Mouse (Mus musculus): ENCODE results near the gene Adamts4. TPM values are rescaled to one million over a fixed set of nuclear protein-coding genes. Genes with fewer than 3 reads are reported as not detected.

Gene Adamts4
- polyA plus RNA-seq, 1 experiment from 2014 or later: 3.0 TPM

DNA sequence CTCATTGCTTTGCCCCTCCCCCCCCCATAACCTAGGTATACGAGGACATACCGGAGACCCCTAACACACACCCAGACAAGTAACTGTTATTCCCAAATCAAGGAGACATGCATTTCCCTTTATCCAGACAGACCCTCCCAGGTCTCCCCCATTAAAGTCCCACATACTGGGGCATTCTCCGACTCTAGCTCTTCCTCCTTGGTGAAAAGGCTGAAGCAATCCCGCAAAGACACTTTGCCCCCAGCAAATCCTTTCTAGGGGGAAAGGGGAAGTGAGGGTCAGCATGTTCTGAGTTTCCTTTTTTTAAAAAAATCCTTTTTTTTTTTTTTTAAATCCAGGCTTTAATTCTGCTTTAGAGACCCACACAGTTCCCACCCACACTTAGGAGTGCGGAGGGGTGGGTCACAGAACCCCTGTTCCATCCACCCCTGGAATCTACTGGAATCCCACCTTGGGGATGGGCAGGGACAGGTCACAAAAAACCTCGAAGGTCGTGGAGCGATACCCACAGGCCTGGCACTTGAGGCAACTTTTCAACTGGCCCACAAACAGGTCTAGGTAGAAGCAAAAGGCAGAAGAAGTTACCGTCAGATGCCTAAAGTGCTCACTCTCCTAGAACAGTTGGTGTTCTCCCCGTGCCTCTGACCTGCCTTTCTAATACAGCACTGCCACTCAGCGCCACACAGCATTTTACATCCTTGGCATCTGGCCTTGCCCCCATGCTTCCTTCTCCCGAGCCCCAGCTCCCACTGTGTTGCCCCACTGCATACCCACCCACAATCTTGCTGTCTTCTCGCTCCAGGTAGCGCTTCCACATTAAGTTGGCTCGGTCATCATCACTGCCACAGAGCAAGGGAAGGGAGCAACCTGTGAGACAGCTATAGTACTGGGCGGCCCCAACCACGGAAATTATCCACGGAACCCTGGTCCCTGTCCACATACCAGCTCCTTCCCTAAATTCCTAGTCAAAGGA, 33.3 kb downstream of the Adamts4 start:
- H3K36me3 ChIP-seq: peaks cover 51% of the 10 kb centered on the region
- WGBS: 91% methylated on average over 18 of the region's 18 CpGs

DNA sequence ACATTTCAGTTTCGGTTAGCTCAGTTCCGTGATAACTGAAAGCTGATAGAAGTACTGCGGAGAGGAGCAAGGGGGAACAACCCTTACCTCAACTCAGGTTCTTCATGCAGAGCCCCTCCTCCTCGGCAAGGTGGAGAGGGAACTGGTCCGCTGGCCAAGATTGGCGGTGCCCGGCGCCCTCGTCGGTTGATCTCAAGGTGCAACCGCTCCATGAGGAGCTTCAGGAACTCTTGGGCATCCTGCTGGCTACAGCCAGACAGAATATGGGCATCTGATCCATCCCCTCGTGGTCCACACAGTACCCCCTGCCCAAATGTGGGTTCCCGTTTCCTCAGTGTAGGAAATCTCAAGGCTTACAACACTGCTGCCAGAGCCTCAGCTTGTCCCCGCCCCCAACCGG, 34.3 kb downstream of the Adamts4 start:
- Histone ChIP-seq H3K9ac (no peak overlapping the region), H3K4me1 (replicated peaks) (peaks cover 61% of the 10 kb centered on the region), H3K27ac (replicated peaks) (0 out of 2 replicates have a peak overlapping the region, but pooled peaks have one; percentile 9), H3K9me3 (no peaks in the 10 kb centered on the region), H3K4me3 (no peak overlapping the region), H3K4me2 (no peak overlapping the region), H3K27me3 (no peaks in the 10 kb centered on the region), H3K36me3 (peaks cover 58% of the 10 kb centered on the region)
- no peak for ATAC-seq (ENCODE audit: low read depth)
- WGBS: 91% methylated on average over 15 of the region's 15 CpGs

More for the DNA sequence above, 33.3 kb downstream of the Adamts4 start:
- Histone ChIP-seq H3K9me3 (no peaks in the 10 kb centered on the region), H3K4me1 (replicated peaks) (peaks cover 58% of the 10 kb centered on the region), H3K4me3 (no peak overlapping the region), H3K9ac (no peak overlapping the region), H3K27me3 (no peaks in the 10 kb centered on the region), H3K27ac (replicated peaks) (no peak overlapping the region), H3K4me2 (no peak overlapping the region)
- no peak for ATAC-seq (ENCODE audit: low read depth)

DNA sequence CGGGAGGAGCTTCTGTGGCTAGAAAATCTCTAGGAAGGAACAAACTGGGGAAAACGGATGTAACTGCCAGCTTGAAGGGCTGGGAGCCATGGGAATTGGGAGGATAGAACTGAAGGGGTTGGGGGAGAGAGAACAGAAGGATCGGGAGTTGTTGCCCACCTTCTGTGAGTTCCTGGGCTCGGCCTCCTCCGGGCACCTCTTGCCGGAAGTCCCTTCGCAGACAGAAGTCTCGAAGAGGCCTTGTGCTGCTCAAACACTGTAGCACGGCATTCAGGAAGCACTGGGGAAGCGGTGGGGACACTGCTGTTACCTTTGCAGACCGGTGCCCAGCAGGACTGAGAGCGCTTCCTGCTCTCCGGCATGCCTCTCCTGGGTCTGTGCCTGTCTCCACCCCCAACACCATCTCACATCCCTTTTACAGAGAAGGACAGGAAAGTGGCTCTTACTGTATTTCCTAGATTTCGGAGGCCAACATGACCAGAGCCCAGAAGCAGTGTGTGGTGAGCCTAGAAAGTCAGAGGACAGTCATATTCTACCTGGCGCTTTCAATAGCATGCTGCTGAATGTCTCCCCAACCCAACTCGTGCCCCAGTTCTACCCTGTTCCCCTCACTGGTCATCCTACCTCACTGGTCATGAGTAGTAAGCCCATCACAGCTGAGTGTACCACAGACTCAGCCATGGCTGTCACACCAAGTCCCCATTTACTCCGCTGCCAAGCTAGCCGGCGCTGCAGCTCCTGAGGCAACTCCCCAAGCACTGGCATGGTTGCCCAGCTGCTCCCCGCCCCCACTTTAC, 35.1 kb downstream of the Adamts4 start:
- H3K27me3 ChIP-seq: no peaks in the 10 kb centered on the region
- ATAC-seq (ENCODE audit: low read depth): no peak
- no peak overlapping the region for H3K4me2 ChIP-seq
- WGBS: 87% methylated on average over 20 of the region's 20 CpGs
- no peak overlapping the region for H3K4me3 ChIP-seq
- no peak overlapping the region for H3K9ac ChIP-seq
- H3K4me1 ChIP-seq (replicated peaks): peaks cover 53% of the 10 kb centered on the region
- peaks cover 65% of the 10 kb centered on the region for H3K36me3 ChIP-seq
- no peaks in the 10 kb centered on the region for H3K9me3 ChIP-seq
- no peak overlapping the region for H3K27ac ChIP-seq (replicated peaks)

DNA sequence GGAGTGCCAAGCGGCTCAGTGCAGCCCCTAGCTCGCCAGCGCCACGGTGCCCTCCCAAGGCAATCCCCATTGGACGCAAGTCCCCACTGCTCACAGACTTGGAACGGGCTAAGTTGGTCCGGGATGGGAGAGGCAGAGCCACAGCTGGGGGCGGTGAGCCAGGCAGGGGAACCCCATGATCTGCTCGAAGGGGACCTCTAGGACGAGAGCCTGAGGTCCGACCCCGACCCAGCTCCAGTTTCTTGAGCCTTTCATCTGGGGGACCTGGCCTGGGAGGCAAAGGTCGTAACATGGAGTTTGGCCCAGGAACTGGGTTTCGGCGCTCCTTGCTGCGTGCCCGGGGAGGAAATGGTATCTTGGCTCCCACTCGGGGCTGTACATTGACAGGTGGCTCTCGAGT, 36.3 kb downstream of the Adamts4 start:
- Histone ChIP-seq H3K4me2 (peak overlapping the region; percentile 68), H3K36me3 (peaks cover 65% of the 10 kb centered on the region), H3K9ac (peak overlapping the region; percentile 97), H3K4me3 (peak overlapping the region; percentile 88), H3K4me1 (replicated peaks) (peaks cover 46% of the 10 kb centered on the region), H3K27ac (replicated peaks) (no peak overlapping the region), H3K27me3 (no peaks in the 10 kb centered on the region), H3K9me3 (no peaks in the 10 kb centered on the region)
- no peak for ATAC-seq (ENCODE audit: low read depth)
- 90% methylated on average over 19 of the region's 19 CpGs for WGBS

DNA sequence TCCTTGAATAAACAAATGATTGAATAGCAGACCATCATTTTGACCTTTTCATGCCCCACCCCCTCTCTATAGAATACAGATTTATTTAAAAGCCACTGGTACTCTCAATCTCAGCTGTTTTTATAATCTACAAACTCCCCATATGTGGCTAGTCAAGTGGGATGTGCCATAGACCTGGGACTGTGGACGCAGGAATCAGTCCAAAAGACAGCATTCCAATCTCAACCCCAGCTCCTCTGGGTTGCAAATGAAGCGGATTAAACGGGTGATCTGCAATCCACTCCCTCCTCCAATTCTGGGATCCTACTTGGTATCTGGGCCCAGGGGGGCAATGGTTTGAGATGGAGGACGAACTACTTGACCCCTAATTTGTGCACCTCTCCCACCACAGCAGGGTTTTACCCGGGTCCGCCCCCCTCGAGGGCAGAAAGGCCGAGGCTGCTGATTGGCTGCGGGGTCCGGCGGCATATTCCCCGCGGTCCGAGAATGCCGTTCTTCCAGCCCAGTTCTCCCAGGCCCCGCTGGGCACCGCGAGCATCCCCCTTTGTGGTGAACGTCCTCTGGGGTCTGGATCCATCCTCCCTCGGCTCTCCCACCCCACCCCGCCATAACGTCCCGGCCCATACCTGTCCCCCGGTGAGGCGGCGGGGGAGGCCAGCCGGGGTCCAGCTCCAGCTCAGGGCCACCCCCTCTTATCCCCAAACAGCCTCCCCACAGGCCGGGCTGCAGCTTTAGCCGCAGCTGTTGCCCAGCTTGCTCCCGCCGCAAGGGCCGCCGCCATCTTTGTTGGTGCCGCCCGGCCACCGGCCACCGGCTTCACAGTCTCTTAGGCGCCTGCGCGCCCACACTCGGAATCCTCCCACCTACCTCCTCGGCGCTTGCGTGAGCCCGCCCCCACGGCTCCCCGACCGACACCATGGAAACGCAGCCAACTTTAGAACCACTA, 37.2 kb downstream of the Adamts4 start, which contains the start of gene Usp21:
Usp21 (minus strand) TSS at position 856 of the 946 bp plus-strand sequence.
- Histone ChIP-seq H3K36me3 (peaks cover 63% of the 10 kb centered on the region), H3K4me1 (replicated peaks) (peaks cover 38% of the 10 kb centered on the region), H3K27ac (replicated peaks) (peak within 1 kb of the TSS; percentile 97), H3K9ac (peak within 1 kb of the TSS; percentile 97), H3K4me3 (peak within 1 kb of the TSS; percentile 88), H3K9me3 (no peaks in the 10 kb centered on the region), H3K4me2 (peak within 1 kb of the TSS; percentile 68), H3K27me3 (no peaks in the 10 kb centered on the region)
- WGBS: under 1% methylated on average over 49 of the region's 49 CpGs
- ATAC-seq (ENCODE audit: low read depth): peak; percentile 94

DNA sequence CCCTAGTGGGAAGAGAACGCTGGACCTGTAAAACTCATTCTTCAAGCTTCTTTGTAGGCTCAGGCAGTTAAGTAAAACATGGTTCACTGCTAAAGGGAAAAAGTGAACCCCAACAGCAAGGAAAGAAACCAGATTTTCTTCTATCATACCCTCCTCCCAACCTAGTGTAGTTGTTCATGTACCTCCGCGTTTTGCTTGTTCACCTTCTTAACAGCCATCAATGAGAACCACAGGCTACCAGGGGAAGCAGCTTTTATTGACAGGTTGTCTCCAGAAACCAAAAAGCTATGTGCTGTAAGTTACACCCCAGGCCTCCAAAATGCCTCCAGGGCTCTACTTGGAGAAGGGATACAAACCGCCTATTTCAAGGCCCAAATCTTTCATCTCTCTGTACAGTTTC, 38.1 kb downstream of the Adamts4 start:
- Histone ChIP-seq H3K27me3 (no peaks in the 10 kb centered on the region), H3K4me2 (peak overlapping the region; percentile 68), H3K4me3 (peak overlapping the region; percentile 88), H3K4me1 (replicated peaks) (peaks cover 41% of the 10 kb centered on the region), H3K9ac (0 out of 2 replicates have a peak overlapping the region, but pooled peaks have one; percentile 97), H3K27ac (replicated peaks) (peak overlapping the region; percentile 97), H3K36me3 (peaks cover 54% of the 10 kb centered on the region), H3K9me3 (no peaks in the 10 kb centered on the region)
- ATAC-seq (ENCODE audit: low read depth): no peak
- WGBS: 61% methylated on average over 4 of the region's 4 CpGs

DNA sequence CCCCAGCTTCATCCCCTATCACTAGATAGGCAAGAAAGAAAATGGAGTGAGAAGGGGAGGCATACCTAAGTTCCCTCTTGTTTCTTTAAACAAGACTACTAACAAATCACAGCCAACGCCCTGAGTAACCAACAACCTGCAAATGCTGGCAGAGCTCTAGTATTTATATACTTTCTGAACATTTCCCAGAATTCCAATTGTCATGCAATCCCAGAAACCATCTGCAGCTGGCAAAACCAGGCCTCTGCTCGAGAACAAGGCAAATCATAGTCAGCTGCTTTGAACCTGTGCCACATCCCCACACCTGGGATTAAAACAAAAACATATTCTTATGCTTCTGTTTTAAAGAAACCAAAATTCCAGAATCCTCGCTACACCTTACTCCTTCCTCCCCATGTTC, 43.1 kb downstream of the Adamts4 start:
- no peak for ATAC-seq (ENCODE audit: low read depth)
- H3K9ac ChIP-seq: peak overlapping the region; percentile 85
- peaks cover 27% of the 10 kb centered on the region for H3K27me3 ChIP-seq
- peaks cover 19% of the 10 kb centered on the region for H3K4me1 ChIP-seq (replicated peaks)
- no peak overlapping the region for H3K27ac ChIP-seq (replicated peaks)
- peak overlapping the region; percentile 80 for H3K4me2 ChIP-seq
- WGBS: 89% methylated on average over 3 of the region's 3 CpGs
- H3K4me3 ChIP-seq: peak overlapping the region; percentile 63
- peaks cover 18% of the 10 kb centered on the region for H3K36me3 ChIP-seq
- H3K9me3 ChIP-seq: no peaks in the 10 kb centered on the region

DNA sequence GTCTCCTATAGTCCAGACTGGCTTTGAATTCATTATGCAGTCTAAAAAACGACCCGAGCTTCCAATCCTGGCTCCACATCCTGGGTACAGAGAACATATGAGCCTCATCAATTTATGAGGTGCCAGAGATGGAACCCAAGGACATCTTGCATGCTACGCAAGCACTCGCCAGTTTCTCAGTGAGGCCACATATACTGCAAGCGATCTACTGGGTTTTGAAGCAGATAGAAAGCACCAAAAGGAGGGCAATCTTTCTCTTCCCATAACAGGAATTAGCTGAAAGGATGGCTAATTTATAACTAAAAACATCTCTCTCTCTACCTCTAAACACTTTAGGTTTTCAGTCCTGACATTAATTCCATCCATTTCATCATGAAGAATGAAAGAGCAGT, 43.7 kb downstream of the Adamts4 start:
- 39% methylated on average over 5 of the region's 5 CpGs for WGBS
- Histone ChIP-seq H3K36me3 (peaks cover 13% of the 10 kb centered on the region), H3K27me3 (peaks cover 33% of the 10 kb centered on the region), H3K9me3 (no peaks in the 10 kb centered on the region), H3K4me1 (replicated peaks) (peaks cover 14% of the 10 kb centered on the region), H3K27ac (replicated peaks) (peak overlapping the region; percentile 94), H3K9ac (peak overlapping the region; percentile 85), H3K4me3 (peak overlapping the region; percentile 63), H3K4me2 (peak overlapping the region; percentile 80)
- ATAC-seq (ENCODE audit: low read depth): no peak

DNA sequence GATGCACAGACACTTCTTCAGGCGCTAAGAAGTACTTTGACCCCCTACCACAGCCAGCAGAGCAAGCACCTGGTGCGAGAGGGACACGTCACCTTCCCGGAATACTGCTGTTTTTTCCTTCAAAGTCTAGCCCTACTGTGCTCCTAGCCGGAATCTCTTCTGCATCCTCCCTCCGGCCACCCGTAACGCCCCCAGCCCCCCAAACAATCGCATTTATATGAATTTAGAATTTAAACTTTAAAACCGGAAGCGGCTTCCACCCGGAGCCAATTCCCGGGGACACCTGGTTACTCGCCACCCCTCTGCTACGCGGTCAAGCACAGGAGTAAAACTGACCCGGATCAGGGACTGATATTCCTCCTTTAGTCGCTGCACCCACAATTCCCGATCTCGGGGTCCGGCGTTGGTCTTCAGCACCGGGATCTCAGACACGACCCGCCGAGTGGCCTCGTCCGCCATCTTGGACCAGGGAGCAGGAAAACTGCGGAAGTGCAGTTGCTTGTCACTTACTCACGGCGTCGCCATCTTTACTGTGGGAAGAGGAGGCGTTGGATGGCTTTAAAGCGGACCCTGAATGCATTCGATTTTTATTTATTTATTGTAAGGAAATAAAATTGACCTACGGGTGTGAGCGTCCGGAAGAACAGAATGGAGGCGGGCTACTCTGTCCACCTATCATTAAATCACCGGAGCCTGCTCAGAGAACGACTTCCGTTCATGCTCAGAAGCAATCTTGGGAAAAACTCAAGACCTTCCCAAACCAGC, 44.3 kb downstream of the Adamts4 start, which contains the start of gene Ufc1:
Ufc1 (minus strand) TSS at position 727 of the 765 bp plus-strand sequence.
- peaks cover 34% of the 10 kb centered on the region for H3K27me3 ChIP-seq
- peak; percentile 84 for ATAC-seq (ENCODE audit: low read depth)

DNA sequence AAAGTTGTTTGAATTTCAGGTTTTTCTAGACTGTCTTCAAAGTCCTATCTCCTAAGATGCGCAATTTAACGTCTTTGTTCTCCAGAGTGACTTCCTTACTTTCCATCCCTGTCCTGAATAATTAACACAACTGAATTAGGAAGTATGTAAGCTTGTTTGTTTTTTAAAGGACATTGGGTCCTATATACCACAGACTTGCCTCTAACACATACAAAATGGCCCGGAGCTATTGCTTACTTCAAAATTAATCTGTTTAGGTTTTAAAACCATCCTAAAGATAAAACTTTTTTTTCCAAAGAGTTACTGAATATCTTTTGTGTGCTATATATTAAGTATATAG, 44.8 kb downstream of the Adamts4 start:
- 21% methylated on average over 3 of the region's 3 CpGs for WGBS
- Histone ChIP-seq H3K4me1 (replicated peaks) (peaks cover 14% of the 10 kb centered on the region), H3K36me3 (peaks cover 1% of the 10 kb centered on the region), H3K27ac (replicated peaks) (peak overlapping the region; percentile 94), H3K4me3 (peak overlapping the region; percentile 63), H3K9me3 (no peaks in the 10 kb centered on the region), H3K9ac (peak overlapping the region; percentile 85), H3K4me2 (peak overlapping the region; percentile 54), H3K27me3 (peaks cover 36% of the 10 kb centered on the region)
- ATAC-seq (ENCODE audit: low read depth): peak; percentile 19; the same call in 1 of the 2 replicates

More for the DNA sequence above, 44.3 kb downstream of the Adamts4 start, which contains the start of gene Ufc1:
- peaks cover 14% of the 10 kb centered on the region for H3K4me1 ChIP-seq (replicated peaks)
- peak within 1 kb of the TSS; percentile 63 for H3K4me3 ChIP-seq
- peak within 1 kb of the TSS; percentile 94 for H3K27ac ChIP-seq (replicated peaks)
- peaks cover 7% of the 10 kb centered on the region for H3K36me3 ChIP-seq
- no peaks in the 10 kb centered on the region for H3K9me3 ChIP-seq
- WGBS: under 1% methylated on average over 42 of the region's 42 CpGs
- peak within 1 kb of the TSS; percentile 80 for H3K4me2 ChIP-seq
- peak within 1 kb of the TSS; percentile 85 for H3K9ac ChIP-seq

Data from neural tube, embryonic 13.5 days (tissue).